ENCODE assay signal across 9 mouse cellular contexts in genomic region chr3:82636666-82637065, GRCm38 (mm10).
DNase-seq lines count a peak whose midpoint lies in the region; ATAC-seq and TF ChIP-seq lines count a peak whose summit lies in the region.
"Had no signal": no experiment of that assay in that cellular context is flagged by ENCODE, and none has a peak within 500 bp of the region (broad histone marks: within the 10 kb centered on the region; RNA-seq: fewer than 3 reads in every experiment).

No protein-coding gene starts in this region.

- H3K9me3 ChIP-seq in forebrain, embryonic 12.5 days: no peaks in the 10 kb centered on the region
- H3K9me3 ChIP-seq in forebrain, embryonic 11.5 days (ENCODE audit: control insufficient read depth, low read length): no peaks in the 10 kb centered on the region
- H3K9me3 ChIP-seq in MEL (replicated peaks; ENCODE audit: insufficient read depth, low read length): no peaks in the 10 kb centered on the region
- no peaks in the 10 kb centered on the region for H3K9me3 ChIP-seq in heart, embryonic 14.5 days (ENCODE audit: control insufficient read depth, low read length)
- H3K9me3 ChIP-seq: lung, embryonic 15.5 days had no signal

- H3K79me2 ChIP-seq in MEL (ENCODE audit: control insufficient read depth, insufficient read depth, low read length, poor library complexity): no peaks in the 10 kb centered on the region

- TF ChIP-seq RAD21 in MEL (IDR thresholded peaks at IDR 0.05; ENCODE audit: low read depth, low read length): no peak

- no peak overlapping the region for H3K9ac ChIP-seq in forebrain, embryonic 12.5 days
- no peak overlapping the region for H3K9ac ChIP-seq in forebrain, embryonic 11.5 days (ENCODE audit: low read length)
- H3K9ac ChIP-seq in MEL (ENCODE audit: control insufficient read depth, low read depth, low read length, poor library complexity, severe bottlenecking): no peak overlapping the region
- no peak overlapping the region for H3K9ac ChIP-seq in heart, embryonic 14.5 days (ENCODE audit: low read length)
- H3K9ac ChIP-seq: lung, embryonic 15.5 days had no signal

- H3K27me3 ChIP-seq in forebrain, embryonic 12.5 days: no peaks in the 10 kb centered on the region
- no peaks in the 10 kb centered on the region for H3K27me3 ChIP-seq in forebrain, embryonic 11.5 days (ENCODE audit: control insufficient read depth, insufficient read depth, low read length)
- no peaks in the 10 kb centered on the region for H3K27me3 ChIP-seq in MEL (ENCODE audit: control insufficient read depth in 1 of 2, insufficient read depth in 2 of 2, low read length in 2 of 2)
- H3K27me3 ChIP-seq in heart, embryonic 14.5 days (ENCODE audit: control insufficient read depth, insufficient read depth, low read length): no peaks in the 10 kb centered on the region
- H3K27me3 ChIP-seq: lung, embryonic 15.5 days had no signal

- no peaks in the 10 kb centered on the region for H3K36me3 ChIP-seq in forebrain, embryonic 12.5 days (replicated peaks)
- no peaks in the 10 kb centered on the region for H3K36me3 ChIP-seq in forebrain, embryonic 11.5 days (ENCODE audit: control insufficient read depth, insufficient read depth, low read length)
- no peaks in the 10 kb centered on the region for H3K36me3 ChIP-seq in MEL (ENCODE audit: control insufficient read depth in 1 of 2, insufficient read depth in 2 of 2, low read length in 2 of 2)
- H3K36me3 ChIP-seq in heart, embryonic 14.5 days (ENCODE audit: control insufficient read depth, insufficient read depth, low read length): no peaks in the 10 kb centered on the region
- H3K36me3 ChIP-seq: lung, embryonic 15.5 days had no signal

- no peak overlapping the region for H3K27ac ChIP-seq in forebrain, embryonic 12.5 days
- H3K27ac ChIP-seq in forebrain, embryonic 11.5 days (ENCODE audit: low read depth, low read length): no peak overlapping the region
- no peak overlapping the region for H3K27ac ChIP-seq in MEL (ENCODE audit: control insufficient read depth, low read depth, low read length)
- peak overlapping the region; percentile 41 to 48; a peak in 3 of 4 replicates for H3K27ac ChIP-seq in heart, embryonic 14.5 days (replicated peaks in 1 of 2; ENCODE audit: control insufficient read depth in 1 of 2, insufficient read depth in 1 of 2, low read depth in 2 of 2, low read length in 2 of 2)
- H3K27ac ChIP-seq: lung, embryonic 15.5 days had no signal

- TF ChIP-seq CTCF in MEL (IDR thresholded peaks at IDR 0.05 in 2 of 3, conservative IDR thresholded peaks at IDR 0.05 in 1 of 3; ENCODE audit: control insufficient read depth in 1 of 3, insufficient read depth in 1 of 3, low read depth in 2 of 3, low read length in 3 of 3, poor library complexity in 1 of 3, severe bottlenecking in 1 of 3): no peak

- TF ChIP-seq POLR2A in MEL (IDR thresholded peaks at IDR 0.05; ENCODE audit: control insufficient read depth in 1 of 2, insufficient read depth in 1 of 2, low read depth in 1 of 2, low read length in 2 of 2, poor library complexity in 1 of 2): no peak

- H3K4me2 ChIP-seq in forebrain, embryonic 12.5 days: no peak overlapping the region
- no peak overlapping the region for H3K4me2 ChIP-seq in forebrain, embryonic 11.5 days (ENCODE audit: low read depth, low read length, severe bottlenecking)
- H3K4me2 ChIP-seq in heart, embryonic 14.5 days (ENCODE audit: low read length): no peak overlapping the region; the same call in 1 of the 2 replicates
- H3K4me2 ChIP-seq: lung, embryonic 15.5 days had no signal

- WGBS in forebrain, embryonic 12.5 days: 44% methylated on average over 3 of the region's 3 CpGs
- 43% methylated on average over 3 of the region's 3 CpGs for WGBS in forebrain, embryonic 11.5 days
- 6% methylated on average over 3 of the region's 3 CpGs for WGBS in heart, embryonic 14.5 days

- H3K4me3 ChIP-seq in forebrain, embryonic 12.5 days (replicated peaks): no peak overlapping the region
- H3K4me3 ChIP-seq in forebrain, embryonic 11.5 days (ENCODE audit: low read depth, low read length): no peak overlapping the region
- no peak overlapping the region for H3K4me3 ChIP-seq in MEL (ENCODE audit: control insufficient read depth in 1 of 2, insufficient read depth in 1 of 2, low read depth in 2 of 2, low read length in 2 of 2)
- H3K4me3 ChIP-seq in heart, embryonic 14.5 days (ENCODE audit: control insufficient read depth in 1 of 2, insufficient read depth in 1 of 2, low read depth in 1 of 2, low read length in 2 of 2): no peak overlapping the region
- H3K4me3 ChIP-seq: lung, embryonic 15.5 days had no signal

- peak; percentile 53; the same call in 1 of the 2 replicates for ATAC-seq in forebrain, embryonic 12.5 days (ENCODE audit: low FRiP score)
- ATAC-seq in forebrain, embryonic 11.5 days (replicated peaks; ENCODE audit: low FRiP score): no peak
- ATAC-seq in heart, embryonic 14.5 days (ENCODE audit: insufficient number of reproducible peaks, insufficient read depth, low FRiP score, low read depth): peak; percentile 79

- no peak for DNase-seq in forebrain, embryonic 11.5 days (ENCODE audit: low spot score)
- DNase-seq in MEL (ENCODE audit: low read depth, low spot score): peak; percentile 6
- DNase-seq in left cerebral cortex, postnatal 10 days (ENCODE audit: extremely low spot score in 1 of 2, low spot score in 2 of 2): peak; percentile 24 to 25
- no peak for DNase-seq in spleen, adult 12 weeks (ENCODE audit: low spot score)
- no peak for DNase-seq in gastrocnemius, adult 18-20 months (ENCODE audit: low spot score)
- no peak for DNase-seq in cerebellum, postnatal 36 days

- TF ChIP-seq EP300 in MEL (IDR thresholded peaks at IDR 0.05; ENCODE audit: low read depth in 1 of 2, low read length in 2 of 2): no peak

- intact Hi-C loops in left cerebral cortex, postnatal 10 days (cut with DNase I): no loop called here

- 0 out of 2 replicates have a peak, but pooled peaks cover 4% of the 10 kb centered on the region for H3K4me1 ChIP-seq in forebrain, embryonic 12.5 days
- no peaks in the 10 kb centered on the region for H3K4me1 ChIP-seq in forebrain, embryonic 11.5 days (replicated peaks; ENCODE audit: control insufficient read depth, insufficient read depth, low read length)
- no peaks in the 10 kb centered on the region for H3K4me1 ChIP-seq in MEL (ENCODE audit: control insufficient read depth in 1 of 2, insufficient read depth in 2 of 2, low read length in 2 of 2)
- peaks cover 0 to 3% of the 10 kb centered on the region in 2 experiments; a peak in 1 of 4 replicates for H3K4me1 ChIP-seq in heart, embryonic 14.5 days (ENCODE audit: control insufficient read depth in 2 of 2, insufficient read depth in 2 of 2, low read length in 2 of 2)
- H3K4me1 ChIP-seq: lung, embryonic 15.5 days had no signal

TF ChIP-seq in MEL, 35 proteins besides CTCF, POLR2A, EP300 and RAD21:
- TF ChIP-seq TCF12 (IDR thresholded peaks at IDR 0.05; ENCODE audit: low read depth, low read length) (peak; percentile 27; the same call in 1 of the 2 replicates), SMC3 (IDR thresholded peaks at IDR 0.05; ENCODE audit: low read depth, low read length) (no peak), JUND (IDR thresholded peaks at IDR 0.05; ENCODE audit: low read depth, low read length) (no peak), MAX (IDR thresholded peaks at IDR 0.05; ENCODE audit: low read length) (no peak), TAL1 (IDR thresholded peaks at IDR 0.05; ENCODE audit: low read length) (peak; percentile 31; the same call in 1 of the 2 replicates)

Comparison
In these comparisons a context has a peak if more than half of its experiments do, and no peak if none do; other contexts are left out.
1. H3K27ac ChIP-seq: peak in heart, embryonic 14.5 days (2 of 2); none in forebrain, embryonic 12.5 days (single experiment), forebrain, embryonic 11.5 days (single experiment) and MEL (single experiment).
2. DNase-seq: peak in MEL (single experiment) and left cerebral cortex, postnatal 10 days (2 of 2); none in forebrain, embryonic 11.5 days (single experiment), spleen, adult 12 weeks (single experiment), gastrocnemius, adult 18-20 months (single experiment) and cerebellum, postnatal 36 days (0 of 2).